Mouse (Mus musculus) MEL (cell line): ENCODE data around the gene Gm21973. TPM values are rescaled to one million over a fixed set of nuclear protein-coding genes. Genes with fewer than 3 reads are reported as not detected.

Experiments used
- DNase-seq: peaks from one replicate; pipeline ENCODE4 v3.0.0; 2011; ENCODE audit warnings: low read depth, low spot score
- H3K27ac ChIP-seq: 2 replicates; pipeline ENCODE4 v1.5.1; 2012; ENCODE audit warnings: low read depth, mild to moderate bottlenecking, control low read depth, low read length, moderate library complexity; ENCODE audit not compliant: control insufficient read depth
- H3K27me3 ChIP-seq, 2 experiments: fragments of 150-350 bp in 1 of 2; sonication (generic) in 1 of 2; 2 replicates each; pipeline ENCODE4 v1.6.1; 2012; ENCODE audit warnings: low read length in 2 of 2, mild to moderate bottlenecking in 2 of 2, improper control_type of control experiment in 1 of 2, moderate library complexity in 1 of 2; ENCODE audit not compliant: insufficient read depth in 2 of 2, control insufficient read depth in 1 of 2
- H3K36me3 ChIP-seq, 2 experiments: 2 replicates each; pipeline ENCODE4 v1.6.1; 2012 to 2014; ENCODE audit warnings: low read length in 2 of 2, improper control_type of control experiment in 1 of 2, inconsistent platforms in 1 of 2, mild to moderate bottlenecking in 1 of 2; ENCODE audit not compliant: insufficient read depth in 2 of 2, control insufficient read depth in 1 of 2
- H3K4me1 ChIP-seq, 2 experiments: fragments of 150-350 bp in 1 of 2; sonication (generic) in 1 of 2; 2 replicates each; pipeline ENCODE4 v1.6.1; 2012; ENCODE audit warnings: low read length in 2 of 2, improper control_type of control experiment in 1 of 2, mild to moderate bottlenecking in 1 of 2; ENCODE audit not compliant: insufficient read depth in 2 of 2, control insufficient read depth in 1 of 2
- H3K4me3 ChIP-seq, 2 experiments: fragments of 150-350 bp in 1 of 2; sonication (generic) in 1 of 2; 2 replicates each; pipeline ENCODE4 v1.5.1; 2012; ENCODE audit warnings: low read depth in 2 of 2, low read length in 2 of 2, mild to moderate bottlenecking in 2 of 2, moderate library complexity in 2 of 2, control low read depth in 1 of 2, improper control_type of control experiment in 1 of 2; ENCODE audit not compliant: control insufficient read depth in 1 of 2, insufficient read depth in 1 of 2
- H3K79me2 ChIP-seq: 2 replicates; pipeline ENCODE4 v1.6.1; 2012; ENCODE audit warnings: mild to moderate bottlenecking, low read length, moderate library complexity; ENCODE audit not compliant: control insufficient read depth, poor library complexity, insufficient read depth
- H3K9ac ChIP-seq: 2 replicates; pipeline ENCODE4 v1.6.1; 2012; ENCODE audit warnings: low read depth, mild to moderate bottlenecking, control low read depth, low read length, moderate library complexity; ENCODE audit not compliant: control insufficient read depth, poor library complexity, severe bottlenecking
- H3K9me3 ChIP-seq: fragments of 150-350 bp; sonication (generic); replicated peaks from 2 replicates; pipeline ENCODE4 v1.6.1; 2012; ENCODE audit warnings: mild to moderate bottlenecking, low read length, improper control_type of control experiment, moderate library complexity; ENCODE audit not compliant: insufficient read depth
- CHD1 ChIP-seq: IDR thresholded peaks from 2 replicates; pipeline ENCODE4 v1.6.1; 2012; ENCODE audit warnings: low read depth, mild to moderate bottlenecking, inconsistent platforms, low read length, improper control_type of control experiment
- CHD2 ChIP-seq: IDR thresholded peaks from 2 replicates; pipeline ENCODE4 v1.6.1; 2011; ENCODE audit warnings: low read length, improper control_type of control experiment
- CTCF ChIP-seq, 3 experiments: IDR thresholded peaks in 2 of 3; conservative IDR thresholded peaks in 1 of 3; 2 replicates each; pipeline ENCODE4 v1.5.1; 2011 to 2012; ENCODE audit warnings: low read length in 3 of 3, low read depth in 2 of 3, mild to moderate bottlenecking in 2 of 3, improper control_type of control experiment in 1 of 3, inconsistent platforms in 1 of 3, mixed read lengths in 1 of 3, moderate library complexity in 1 of 3; ENCODE audit not compliant: control insufficient read depth in 1 of 3, insufficient read depth in 1 of 3, poor library complexity in 1 of 3, severe bottlenecking in 1 of 3
- E2F4 ChIP-seq: IDR thresholded peaks from 2 replicates; pipeline ENCODE4 v1.6.1; 2011; ENCODE audit warnings: low read depth, low read length, improper control_type of control experiment, borderline replicate concordance
- ETS1 ChIP-seq: IDR thresholded peaks from 2 replicates; pipeline ENCODE4 v1.6.1; 2012; ENCODE audit warnings: low read depth, mild to moderate bottlenecking, inconsistent platforms, low read length, improper control_type of control experiment, moderate library complexity
- GATA1 ChIP-seq: IDR thresholded peaks from 2 replicates; pipeline ENCODE4 v1.6.1; 2011; ENCODE audit warnings: low read depth, low read length, improper control_type of control experiment
- MAX ChIP-seq: IDR thresholded peaks from 2 replicates; pipeline ENCODE4 v1.6.1; 2011; ENCODE audit warnings: low read length, improper control_type of control experiment
- MEF2A ChIP-seq: IDR thresholded peaks from 2 replicates; pipeline ENCODE4 v1.6.1; 2014; ENCODE audit warnings: low read depth, mild to moderate bottlenecking, inconsistent platforms, low read length, improper control_type of control experiment; ENCODE audit not compliant: poor library complexity, insufficient replicate concordance, severe bottlenecking; ENCODE audit errors: extremely low read depth
- MYB ChIP-seq: IDR thresholded peaks from 2 replicates; pipeline ENCODE4 v1.6.1; 2011; ENCODE audit warnings: mild to moderate bottlenecking, low read depth, low read length, improper control_type of control experiment
- NELFE ChIP-seq: IDR thresholded peaks from 2 replicates; pipeline ENCODE4 v1.6.1; 2011; ENCODE audit warnings: low read depth, low read length, improper control_type of control experiment
- POLR2A ChIP-seq, 2 experiments: IDR thresholded peaks; 2 replicates each; pipeline ENCODE4 v1.6.1; 2011 to 2012; ENCODE audit warnings: low read length in 2 of 2, mild to moderate bottlenecking in 2 of 2, control low read depth in 1 of 2, improper control_type of control experiment in 1 of 2, low read depth in 1 of 2, moderate library complexity in 1 of 2; ENCODE audit not compliant: control insufficient read depth in 1 of 2, insufficient read depth in 1 of 2, poor library complexity in 1 of 2
- POLR2AphosphoS2 ChIP-seq: IDR thresholded peaks from 2 replicates; pipeline ENCODE4 v1.6.1; 2011; ENCODE audit warnings: low read length, improper control_type of control experiment
- RCOR1 ChIP-seq: IDR thresholded peaks from 2 replicates; pipeline ENCODE4 v1.6.1; 2012; ENCODE audit warnings: low read depth, mild to moderate bottlenecking, inconsistent platforms, low read length, improper control_type of control experiment
- TBP ChIP-seq: IDR thresholded peaks from 2 replicates; pipeline ENCODE4 v1.8.0; 2011; ENCODE audit warnings: low read depth, low read length, improper control_type of control experiment
- TCF12 ChIP-seq: IDR thresholded peaks from 2 replicates; pipeline ENCODE4 v1.6.1; 2014; ENCODE audit warnings: low read depth, mild to moderate bottlenecking, inconsistent platforms, low read length, improper control_type of control experiment, moderate library complexity
- ZC3H11A ChIP-seq: IDR thresholded peaks from 2 replicates; pipeline ENCODE4 v1.6.1; 2012; ENCODE audit warnings: low read depth, mild to moderate bottlenecking, inconsistent platforms, low read length, improper control_type of control experiment
- ZMIZ1 ChIP-seq: IDR thresholded peaks from 2 replicates; pipeline ENCODE4 v1.6.1; 2012; ENCODE audit warnings: low read depth, mild to moderate bottlenecking, inconsistent platforms, low read length, improper control_type of control experiment, moderate library complexity
- ZNF384 ChIP-seq: IDR thresholded peaks from 2 replicates; pipeline ENCODE4 v1.6.1; 2012; ENCODE audit warnings: low read depth, mild to moderate bottlenecking, inconsistent platforms, low read length, improper control_type of control experiment
- polyA plus RNA-seq, 2 experiments: library from polyadenylated mRNA; stranded (reverse) in 1 of 2; unstranded in 1 of 2; fragments of >175 nt in 1 of 2; fragments of >200 nt in 1 of 2; gene quantifications; 2 replicates each; pipeline versions ENCODE4 v1.2.1 to v1.2.4; 2012; ENCODE audit warnings: low replicate concordance in 2 of 2, low read depth in 1 of 2; ENCODE audit not compliant: insufficient read length in 2 of 2, insufficient read depth in 1 of 2, missing spikeins in 1 of 2
- total RNA-seq: library from RNA; depleted of rRNA; stranded (reverse); fragments of 300-350 nt; gene quantifications from 2 replicates; pipeline ENCODE4 v1.2.3, GENCODE M21; 2012

The Gm21973 gene
- total and polyA plus RNA-seq, 3 experiments = not detected

GRCm38 (mm10) chr15:10379757-10380458 lies 54.7 kb downstream of the Gm21973 start:
- DNase-seq = no peak
- no peak overlapping the region for H3K9ac ChIP-seq
- TF ChIP-seq MYB = no peak
- no peak for TF ChIP-seq POLR2A (IDR thresholded peaks at IDR 0.05; ENCODE audit: control insufficient read depth in 1 of 2, insufficient read depth in 1 of 2, low read depth in 1 of 2, low read length in 2 of 2, poor library complexity in 1 of 2)
- no peak for TF ChIP-seq CTCF (IDR thresholded peaks at IDR 0.05 in 2 of 3, conservative IDR thresholded peaks at IDR 0.05 in 1 of 3; ENCODE audit: control insufficient read depth in 1 of 3, insufficient read depth in 1 of 3, low read depth in 2 of 3, low read length in 3 of 3, poor library complexity in 1 of 3, severe bottlenecking in 1 of 3)
- no peak for TF ChIP-seq TCF12
- TF ChIP-seq ZMIZ1 = no peak
- TF ChIP-seq POLR2AphosphoS2 = no peak
- no peak for TF ChIP-seq RCOR1
- no peak for TF ChIP-seq MAX
- no peak for TF ChIP-seq E2F4
- TF ChIP-seq ZC3H11A = no peak
- TF ChIP-seq TBP = no peak
- no peak for TF ChIP-seq GATA1
- no peak for TF ChIP-seq MEF2A
- H3K9me3 ChIP-seq = no peaks in the 10 kb centered on the region
- H3K36me3 ChIP-seq = no peaks in the 10 kb centered on the region
- peaks cover 0 to 2% of the 10 kb centered on the region in 2 experiments; a peak in 3 of 4 replicates for H3K27me3 ChIP-seq
- no peaks in the 10 kb centered on the region for H3K4me1 ChIP-seq
- no peaks in the 10 kb centered on the region for H3K79me2 ChIP-seq
- H3K4me3 ChIP-seq = no peak overlapping the region
- H3K27ac ChIP-seq = no peak overlapping the region

GRCm38 (mm10) chr15:10387263-10387662 lies 62.1 kb downstream of the Gm21973 start:
- Histone ChIP-seq H3K9me3 (no peaks in the 10 kb centered on the region), H3K27ac (no peak overlapping the region), H3K36me3 (no peaks in the 10 kb centered on the region), H3K4me3 (no peak overlapping the region), H3K9ac (no peak overlapping the region), H3K4me1 (no peaks in the 10 kb centered on the region), H3K79me2 (no peaks in the 10 kb centered on the region), H3K27me3 (no peaks in the 10 kb centered on the region; a peak in 1 of 4 replicates)
- TF ChIP-seq POLR2A (IDR thresholded peaks at IDR 0.05; ENCODE audit: control insufficient read depth in 1 of 2, insufficient read depth in 1 of 2, low read depth in 1 of 2, low read length in 2 of 2, poor library complexity in 1 of 2) (no peak), CHD2 (no peak), ZNF384 (no peak), CHD1 (no peak), MAX (no peak), MEF2A (no peak), ETS1 (no peak), NELFE (no peak), MYB (no peak)
- no peak for DNase-seq
